Mouse (Mus musculus): ENCODE results near the gene Fgf2.

GRCm38 (mm10) chr3:37373712-37374111 is 25.6 kb downstream of the Fgf2 start:
- no peak for TF ChIP-seq CTCF (IDR thresholded peaks at IDR 0.05; ENCODE audit: borderline replicate concordance, extremely low read depth, insufficient read depth, insufficient read length)
- no peak for TF ChIP-seq POLR2A (IDR thresholded peaks at IDR 0.05; ENCODE audit: borderline replicate concordance, extremely low read depth, insufficient read depth, insufficient read length, poor library complexity, severe bottlenecking)

Measured in brain, embryonic 14.5 days (tissue).